Mouse (Mus musculus) liver, embryonic 14 days (tissue): Measurements from ENCODE around the gene Cecr2. TPM values are rescaled to one million over a fixed set of nuclear protein-coding genes. Genes with fewer than 3 reads are reported as not detected.

Source experiments
- polyA plus RNA-seq: library from polyadenylated mRNA; depleted of rRNA; stranded (reverse); fragments of >200 nt; gene quantifications from 2 replicates; pipeline ENCODE4 v1.2.3, GENCODE M21; 2012; rRNA removed

The Cecr2 gene
- 6.5 and 7.1 TPM in 2 replicates for polyA plus RNA-seq

GRCm38 (mm10) chr6:120665816-120666760, at the start of gene Cecr2:
Cecr2 (plus strand) TSS chr6:120666369.

GRCm38 (mm10) chr6:120773149-120773628, 107.0 kb downstream of the Cecr2 start, which contains the start of gene Slc25a18:
Slc25a18 (plus strand) TSS chr6:120773578.

Other genes with a start within 250 kb of the Cecr2 start
- gene Il17ra, start 203.1 kb upstream of the Cecr2 start, polyA plus RNA-seq = 4.0 and 4.7 TPM in 2 replicates
- gene Tmem121b, start 172.6 kb upstream of the Cecr2 start, polyA plus RNA-seq = 0.01 TPM in 2 replicates
- 7.3 and 8.1 TPM in 2 replicates for gene Hdhd5, start 135.1 kb upstream of the Cecr2 start, polyA plus RNA-seq
- 0.10 TPM in 2 replicates for gene Slc25a18, start 107.2 kb downstream of the Cecr2 start, polyA plus RNA-seq
- 69.4 and 79.9 TPM in 2 replicates for gene Atp6v1e1, start 156.4 kb downstream of the Cecr2 start, polyA plus RNA-seq
- gene Bcl2l13, start 169.8 kb downstream of the Cecr2 start, polyA plus RNA-seq = 17.3 and 21.7 TPM in 2 replicates